Mouse (Mus musculus) cerebellum, adult 8-10 months (tissue): ENCODE measurements at regions not wholly inside any gene's neighbourhood (a gene's known extent, or its start where the extent isn't known, plus 50 kb on each side); places are given as distances from the start of the nearest gene placed in this dataset.

Experiments used
- DNase-seq: peaks from one replicate; pipeline ENCODE4 v3.0.0; 2022

- DNase-seq: no peak
These were observed 197.7 kb downstream of the Gm5447 start for GRCm38 (mm10) chr13:31171751-31172150.

DNA sequence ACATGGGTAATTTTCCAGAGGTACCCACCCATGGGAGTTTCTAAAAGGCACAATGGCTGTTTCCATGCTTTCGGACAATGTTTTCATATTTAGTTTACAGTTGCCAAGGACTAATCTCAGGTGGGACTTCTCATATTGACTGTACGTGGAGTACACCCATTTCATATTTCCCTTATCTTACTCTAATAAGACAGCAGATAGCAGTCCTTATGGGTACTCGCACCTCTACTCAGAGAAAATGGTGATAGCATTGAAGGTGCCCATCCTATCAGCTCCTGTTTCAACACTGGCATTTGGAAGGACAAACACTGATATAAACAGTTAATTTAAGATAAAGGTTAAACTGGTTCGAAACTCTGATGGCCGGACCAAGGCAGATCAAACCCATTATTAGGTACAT, 198.6 kb downstream of the Gm5447 start:
- DNase-seq: no peak

DNA sequence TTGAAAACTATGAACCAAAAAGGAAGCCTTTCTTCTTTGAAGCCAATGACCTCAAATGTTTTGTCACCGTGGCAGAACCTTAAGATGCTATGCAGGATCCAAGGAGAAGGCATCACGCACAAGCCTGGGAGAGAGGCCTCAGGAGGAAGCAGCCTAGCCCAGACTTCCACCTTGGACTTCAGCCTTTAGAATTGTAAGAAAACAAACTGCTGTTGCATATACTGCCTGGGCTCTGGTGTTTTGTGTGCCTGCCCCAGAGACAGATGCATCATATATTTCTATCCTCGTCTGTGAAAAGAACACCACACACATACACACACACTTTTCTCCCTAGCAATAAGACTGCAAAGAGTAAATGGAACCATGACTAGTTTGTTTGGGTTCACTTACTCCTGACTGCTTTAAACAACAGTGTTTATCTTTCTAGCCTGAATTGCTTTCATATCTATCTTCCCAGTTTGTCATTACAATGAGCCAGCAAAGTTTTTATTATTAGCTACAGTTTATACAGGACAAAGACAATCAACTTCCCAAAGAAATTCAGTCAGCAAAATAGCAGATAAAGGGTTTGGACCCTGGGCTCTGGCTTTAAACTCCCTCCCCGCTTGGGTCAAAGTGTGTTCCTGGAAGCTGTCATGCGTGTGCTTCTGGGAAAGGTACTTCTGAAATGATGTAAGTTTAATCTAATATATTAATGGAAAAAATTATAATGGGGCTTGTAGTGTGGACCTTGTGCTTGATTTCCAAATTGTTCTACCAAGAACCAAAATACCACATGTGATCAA, 204.2 kb downstream of the Gm5447 start:
- no peak for DNase-seq

DNA sequence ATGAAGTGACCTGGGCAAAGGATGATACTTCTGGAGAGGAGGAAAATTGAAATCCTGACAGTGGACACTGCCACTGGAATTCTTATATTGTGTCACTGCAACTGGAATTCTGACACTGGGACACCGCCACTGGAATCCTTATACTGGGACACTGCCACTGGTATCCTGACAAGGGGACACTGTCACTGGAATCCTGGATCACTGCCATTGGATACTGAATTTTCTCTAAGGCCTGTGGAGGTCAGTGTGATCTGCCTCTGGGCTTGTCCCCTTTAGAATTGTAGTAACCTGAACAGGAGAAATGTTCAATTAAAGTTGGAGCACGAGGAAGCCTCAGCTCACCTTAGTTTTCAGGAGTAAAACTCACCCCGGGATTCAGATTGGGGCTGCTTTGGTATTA, 205.0 kb downstream of the Gm5447 start:
- no peak for DNase-seq

DNA sequence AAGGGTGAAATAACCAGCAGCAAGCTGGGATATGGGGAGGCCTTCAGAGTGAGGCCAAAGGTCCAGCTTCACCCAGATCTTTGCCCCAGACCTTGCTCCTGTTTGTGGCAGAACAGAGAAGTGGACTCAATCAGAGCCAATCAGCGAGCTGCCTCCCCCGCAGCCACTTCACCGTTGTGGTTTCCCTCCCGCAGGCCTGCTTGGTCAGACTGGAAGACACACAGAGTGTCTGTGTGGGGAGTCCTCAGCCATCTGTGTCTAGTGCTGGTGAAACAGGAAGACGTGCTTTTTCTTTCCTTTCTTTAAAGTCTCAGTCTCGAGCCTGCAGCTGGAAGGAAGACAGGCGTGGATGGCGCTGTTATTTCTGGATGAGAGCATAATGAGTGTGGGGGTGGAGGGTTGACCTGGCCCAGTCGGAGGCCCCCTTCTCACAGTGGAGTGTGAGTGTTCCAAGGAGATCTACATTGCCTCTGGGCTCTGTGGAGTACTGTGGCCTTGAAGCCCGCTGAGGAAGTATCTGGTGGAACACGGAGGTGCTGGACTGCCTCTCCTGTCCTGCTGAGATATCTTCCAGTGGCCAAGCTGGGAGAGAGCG, 205.5 kb downstream of the Gm5447 start:
- peak; percentile 30 for DNase-seq

DNA sequence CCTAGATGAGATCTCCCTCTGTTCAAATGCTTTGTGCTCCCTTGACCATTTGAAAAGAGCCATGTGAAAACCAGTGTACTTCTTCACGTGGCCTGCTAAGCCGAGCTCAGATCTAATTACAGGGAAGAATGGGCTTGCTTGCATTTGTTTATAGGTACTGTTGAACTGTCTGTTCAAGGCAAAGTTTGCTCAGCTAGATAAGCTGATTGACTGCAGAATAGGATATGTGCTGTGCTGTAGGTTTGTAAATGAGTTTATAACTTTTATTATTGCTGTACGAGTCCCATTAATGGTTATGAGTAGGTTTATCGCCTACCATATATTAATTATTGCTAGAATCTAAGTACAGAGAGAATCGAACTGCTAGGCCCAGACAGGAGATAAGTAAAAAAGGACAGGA, 207.5 kb downstream of the Gm5447 start:
- DNase-seq: no peak

- no peak for DNase-seq
These were observed 211.1 kb downstream of the Gm5447 start for GRCm38 (mm10) chr13:31184845-31185834.

DNA sequence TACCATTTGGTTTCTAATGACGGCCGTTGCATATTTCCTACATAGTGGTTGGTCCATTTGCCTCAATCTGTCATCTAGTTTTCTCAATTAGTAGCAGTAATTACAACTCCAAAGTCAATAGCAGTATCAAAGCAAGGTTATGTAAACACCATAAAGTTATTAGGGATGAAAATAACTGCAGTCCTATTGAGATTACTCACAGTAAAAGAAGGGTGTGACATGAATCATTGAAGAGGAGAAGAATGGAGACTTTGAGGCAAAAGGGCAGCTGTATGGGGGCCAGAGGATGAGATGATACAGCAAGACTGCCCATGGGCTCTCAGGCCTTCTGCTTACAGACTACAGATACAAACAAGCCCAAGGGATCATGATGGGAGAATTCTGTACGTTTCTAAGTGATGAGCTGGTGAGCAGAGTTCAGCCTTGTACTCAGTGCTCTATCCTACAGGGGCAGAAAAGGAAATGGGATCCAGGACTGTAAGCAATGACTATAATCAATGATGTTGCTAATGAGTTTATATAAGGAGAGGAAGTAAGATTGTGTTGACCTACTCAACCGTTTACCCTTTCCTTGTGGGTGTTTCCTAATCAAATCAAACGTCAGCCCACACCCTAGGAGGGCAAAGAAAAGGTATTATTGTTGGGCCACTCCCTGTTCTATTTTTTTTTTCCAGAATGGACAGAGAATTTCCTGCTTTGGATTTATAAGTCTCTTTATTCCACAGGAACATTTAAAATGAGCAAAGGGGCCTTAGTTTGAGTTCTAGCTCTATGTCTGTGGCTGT, 213.0 kb downstream of the Gm5447 start:
- no peak for DNase-seq

DNA sequence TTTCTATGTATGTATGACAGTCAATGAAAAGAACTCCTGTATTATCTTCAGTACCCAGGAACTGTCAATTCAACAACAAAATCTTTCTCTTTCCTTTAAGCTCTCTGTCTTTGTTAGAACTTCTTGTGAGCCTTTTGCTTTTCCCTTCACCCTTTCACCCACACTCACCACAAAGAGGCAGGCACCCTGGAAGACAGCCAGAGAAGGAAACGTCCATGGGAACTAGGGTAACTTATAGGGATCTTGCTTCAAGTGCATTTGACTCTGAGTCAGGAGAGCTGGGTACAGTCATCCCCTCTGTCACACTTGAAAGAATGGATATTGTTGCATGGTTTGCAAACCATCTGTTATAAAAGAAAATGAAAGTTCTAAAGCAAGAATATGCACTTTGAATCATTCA, 215.1 kb downstream of the Gm5447 start:
- DNase-seq: no peak

DNA sequence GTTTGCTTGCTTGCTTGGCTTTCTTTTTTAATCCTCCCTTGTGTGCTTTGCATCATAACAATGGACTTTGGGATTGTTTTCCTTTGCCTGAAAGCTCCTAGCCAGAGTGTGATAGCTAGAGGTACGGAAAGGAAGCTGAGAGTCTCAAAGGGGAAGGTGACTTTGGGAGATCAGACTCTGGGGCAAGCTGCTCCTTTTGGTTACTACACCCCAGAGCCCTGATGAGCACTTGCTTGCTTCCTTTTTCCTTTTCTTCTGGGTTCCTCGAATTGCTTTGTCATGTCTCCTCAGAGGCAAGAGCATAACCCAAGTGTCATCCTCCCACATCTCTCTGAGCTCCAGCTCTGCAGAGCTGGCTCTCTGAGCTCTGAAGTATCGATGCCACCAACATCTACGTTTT, 216.0 kb downstream of the Gm5447 start:
- DNase-seq: no peak

GRCm38 (mm10) chr13:31191344-31192139, 217.5 kb downstream of the Gm5447 start:
- DNase-seq: no peak

DNA sequence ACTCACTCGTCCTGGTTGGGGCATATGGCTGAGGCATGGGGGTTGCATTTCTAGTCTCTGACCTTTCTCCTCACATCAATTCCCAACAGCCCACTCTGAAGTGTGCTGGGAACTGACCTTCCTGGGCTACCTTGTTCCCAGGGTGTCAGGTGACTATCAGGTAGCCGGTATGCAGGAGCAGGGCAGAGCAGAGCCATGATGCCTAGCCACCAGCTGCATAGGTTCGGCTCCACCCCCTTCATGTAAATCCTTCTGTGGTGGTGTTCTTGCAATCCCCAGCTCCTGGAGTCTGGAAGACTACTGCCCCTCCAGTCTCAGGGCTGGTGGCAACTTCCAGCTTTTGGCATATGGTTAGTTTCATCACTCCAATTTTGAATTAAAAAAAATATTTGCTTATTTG, 221.0 kb downstream of the Gm5447 start:
- DNase-seq: no peak

DNA sequence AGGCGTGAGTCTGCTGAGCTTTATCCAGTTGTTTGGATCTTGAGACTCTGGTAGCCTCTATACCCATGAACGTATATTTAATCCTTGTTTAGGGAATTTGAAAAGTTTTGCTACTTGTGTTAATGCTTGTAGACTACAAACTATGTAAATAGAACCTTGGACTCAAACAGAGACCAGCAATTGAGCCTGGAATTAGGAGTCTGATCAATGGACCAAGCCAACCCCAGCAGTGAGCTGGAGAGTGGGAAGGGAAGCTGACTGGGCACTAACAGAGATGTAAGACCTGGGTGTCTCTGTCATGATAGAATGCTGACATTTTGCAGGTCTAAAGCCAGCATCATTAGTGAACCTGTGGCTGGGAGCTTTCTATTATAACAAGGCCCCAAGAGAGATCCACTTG, 222.5 kb downstream of the Gm5447 start:
- no peak for DNase-seq

GRCm38 (mm10) chr13:31197593-31197992, 223.6 kb downstream of the Gm5447 start:
- DNase-seq: no peak

- DNase-seq: no peak
These were observed 225.4 kb downstream of the Gm5447 start for GRCm38 (mm10) chr13:31199384-31199783.

GRCm38 (mm10) chr13:31204068-31204467, 230.1 kb downstream of the Gm5447 start:
- no peak for DNase-seq

DNA sequence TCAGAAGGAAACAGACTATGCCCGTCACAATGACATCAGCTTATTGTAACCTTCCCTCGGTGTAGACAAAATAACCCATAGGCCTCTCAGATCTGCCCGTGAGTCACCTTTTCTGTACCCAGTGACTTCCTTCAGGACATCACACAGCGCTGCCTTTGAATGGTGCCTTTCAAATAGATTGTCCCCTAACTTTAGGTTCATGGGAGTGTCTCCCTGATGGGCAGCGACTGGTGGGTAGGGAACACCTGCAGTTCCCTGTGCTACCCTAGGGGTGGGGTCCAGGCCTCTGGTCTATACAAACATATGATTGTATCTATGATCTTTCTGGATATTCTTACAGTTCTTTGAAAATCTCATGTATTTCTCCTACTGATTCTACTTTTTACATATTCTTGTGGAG, 232.4 kb downstream of the Gm5447 start:
- DNase-seq: no peak

DNA sequence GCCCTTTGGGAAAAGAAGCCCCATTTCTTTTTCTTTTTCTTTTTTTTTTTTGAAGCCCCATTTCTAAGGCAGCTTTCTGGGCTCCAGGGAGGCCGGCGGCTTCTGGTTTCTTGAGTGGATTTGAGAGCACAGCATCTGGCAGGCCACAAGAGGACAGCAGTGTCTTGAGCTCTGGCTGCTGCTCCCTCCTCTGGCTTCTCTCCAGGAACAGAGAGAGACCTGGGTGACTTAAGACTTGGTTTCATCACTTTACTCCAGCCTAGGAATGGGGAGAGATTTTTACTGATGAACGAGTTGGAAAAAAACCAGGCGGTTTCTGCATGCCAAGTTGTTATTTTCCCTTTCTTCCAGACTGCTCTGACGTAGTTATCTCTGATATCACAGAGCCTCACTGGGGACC, 233.7 kb downstream of the Gm5447 start:
- no peak for DNase-seq

DNA sequence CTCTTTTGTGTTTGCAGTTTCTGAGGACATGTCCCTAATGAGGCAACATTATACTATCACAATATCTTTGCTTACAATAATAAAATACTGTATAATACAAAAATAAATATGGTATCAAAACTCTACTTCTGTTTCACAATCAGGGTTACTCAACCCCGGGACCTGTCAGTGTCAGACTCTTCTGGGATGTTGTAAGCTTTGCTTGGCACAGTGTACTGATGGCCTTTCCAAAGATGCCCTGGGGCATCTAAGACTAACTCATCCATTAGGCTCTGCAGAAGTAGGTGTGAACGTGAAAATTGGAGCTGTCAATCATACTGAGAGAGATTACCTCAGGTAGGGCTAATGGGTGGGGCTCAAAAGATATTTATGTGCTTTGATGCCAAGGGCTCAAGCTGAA, 249.0 kb downstream of the Gm5447 start:
- DNase-seq: no peak

- no peak for DNase-seq
These were observed 266.5 kb downstream of the Gm5447 start for GRCm38 (mm10) chr13:31240546-31240945.

DNA sequence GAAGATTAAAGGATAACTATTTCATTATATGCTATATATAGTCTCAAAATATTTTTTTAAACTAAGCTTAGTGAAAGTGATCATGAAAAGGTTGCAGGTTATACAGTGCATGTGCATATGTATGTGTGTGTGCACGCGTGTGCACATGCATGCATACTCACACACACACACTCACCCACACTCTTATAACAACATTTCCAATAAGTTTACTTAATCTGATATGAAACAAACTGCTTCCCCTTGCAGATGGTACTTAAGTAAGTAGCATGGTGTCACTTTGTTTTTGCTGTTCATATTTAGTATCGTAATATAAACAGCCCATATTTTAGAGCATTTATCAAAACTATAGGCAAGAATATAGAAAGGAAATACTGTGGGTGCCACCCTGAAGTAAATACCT, 275.0 kb downstream of the Gm5447 start:
- no peak for DNase-seq

- no peak for DNase-seq
These were observed 275.5 kb downstream of the Gm5447 start for GRCm38 (mm10) chr13:31249525-31249924.
